Mouse (Mus musculus) right cerebral cortex, postnatal 25 days (tissue): ENCODE results near the gene Dnajc13.

Experiments used
- DNase-seq: peaks from one replicate; pipeline ENCODE4 v3.0.0; 2022

Gene Dnajc13

GRCm38 (mm10) chr9:104262823-104263352 is at the start of gene Dnajc13:
Dnajc13 (minus strand) TSS chr9:104262930.
- DNase-seq, result peak; percentile 99

DNA sequence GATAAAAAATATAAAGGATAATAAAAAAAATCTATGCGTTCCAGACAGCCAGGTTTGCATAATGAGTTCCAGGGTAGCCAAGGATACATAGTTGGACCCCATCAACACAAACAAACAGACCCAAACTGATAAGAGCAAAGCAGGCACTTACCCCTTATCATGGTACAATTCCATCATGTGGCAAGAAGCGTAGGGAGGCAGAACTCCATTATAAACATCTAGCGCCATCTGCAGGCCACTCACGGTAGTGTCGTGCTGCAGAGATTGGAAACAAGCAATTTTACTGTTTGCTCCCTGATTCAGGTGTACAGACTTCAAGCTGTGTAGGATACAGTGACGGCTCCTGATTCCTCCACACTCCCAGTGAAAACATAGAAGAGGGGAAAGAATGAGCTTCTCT is 44.0 kb upstream of the Dnajc13 start:
- peak; percentile 67 for DNase-seq

- no peak for DNase-seq
Observed at GRCm38 (mm10) chr9:104305333-104306111, 42.8 kb upstream of the Dnajc13 start.

- DNase-seq, result no peak
Observed at GRCm38 (mm10) chr9:104304800-104305199, 42.1 kb upstream of the Dnajc13 start.

DNA sequence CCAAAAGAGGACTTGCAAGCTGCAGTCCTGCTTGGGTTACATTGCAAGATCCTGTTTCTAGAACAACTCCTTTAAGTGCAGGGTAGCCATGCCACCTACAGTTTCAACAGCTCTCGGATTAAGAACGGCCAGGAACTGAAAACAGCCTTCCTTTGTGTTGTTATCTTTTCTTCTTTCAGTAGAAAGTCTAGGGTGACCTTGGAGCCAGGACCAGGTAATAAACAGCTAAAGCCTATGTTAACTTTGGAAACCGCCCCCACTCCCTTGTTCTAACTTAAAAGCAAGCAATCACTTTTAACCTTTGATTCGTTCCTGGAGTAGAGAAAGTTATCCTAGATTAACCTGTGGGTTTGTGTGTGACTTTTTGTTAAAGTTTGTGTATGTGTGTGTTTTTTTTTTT is 41.6 kb upstream of the Dnajc13 start:
- no peak for DNase-seq

- DNase-seq, result no peak
Observed at GRCm38 (mm10) chr9:104300569-104300968, 37.8 kb upstream of the Dnajc13 start.

GRCm38 (mm10) chr9:104297041-104297440 is 34.3 kb upstream of the Dnajc13 start:
- DNase-seq, result no peak

GRCm38 (mm10) chr9:104284934-104285333 is 22.2 kb upstream of the Dnajc13 start:
- DNase-seq, result no peak

GRCm38 (mm10) chr9:104282536-104282935 is 19.8 kb upstream of the Dnajc13 start:
- DNase-seq, result no peak

DNA sequence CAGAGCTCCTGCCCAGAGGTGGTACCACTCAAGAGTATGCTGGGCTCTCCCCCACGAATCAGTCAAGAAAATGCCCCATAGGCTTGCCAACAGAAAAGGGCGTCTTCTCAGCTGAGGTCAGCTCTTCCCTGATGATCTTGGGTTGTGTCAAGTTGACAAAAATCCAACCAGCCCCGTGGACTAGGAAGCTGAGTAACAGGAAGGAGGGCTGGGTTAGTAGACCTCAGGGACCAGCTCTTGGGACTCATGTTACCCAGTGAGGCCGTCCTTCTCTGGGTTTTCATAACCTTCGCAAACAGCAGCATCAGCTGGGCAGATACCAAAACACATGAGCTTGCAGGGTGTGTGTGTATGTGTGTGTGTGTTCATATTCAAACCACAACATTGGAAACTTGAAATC is 19.0 kb upstream of the Dnajc13 start:
- no peak for DNase-seq

- DNase-seq, result no peak
Observed at GRCm38 (mm10) chr9:104280725-104281495, 18.2 kb upstream of the Dnajc13 start.

- no peak for DNase-seq
Observed at GRCm38 (mm10) chr9:104277528-104278162, 14.9 kb upstream of the Dnajc13 start.

DNA sequence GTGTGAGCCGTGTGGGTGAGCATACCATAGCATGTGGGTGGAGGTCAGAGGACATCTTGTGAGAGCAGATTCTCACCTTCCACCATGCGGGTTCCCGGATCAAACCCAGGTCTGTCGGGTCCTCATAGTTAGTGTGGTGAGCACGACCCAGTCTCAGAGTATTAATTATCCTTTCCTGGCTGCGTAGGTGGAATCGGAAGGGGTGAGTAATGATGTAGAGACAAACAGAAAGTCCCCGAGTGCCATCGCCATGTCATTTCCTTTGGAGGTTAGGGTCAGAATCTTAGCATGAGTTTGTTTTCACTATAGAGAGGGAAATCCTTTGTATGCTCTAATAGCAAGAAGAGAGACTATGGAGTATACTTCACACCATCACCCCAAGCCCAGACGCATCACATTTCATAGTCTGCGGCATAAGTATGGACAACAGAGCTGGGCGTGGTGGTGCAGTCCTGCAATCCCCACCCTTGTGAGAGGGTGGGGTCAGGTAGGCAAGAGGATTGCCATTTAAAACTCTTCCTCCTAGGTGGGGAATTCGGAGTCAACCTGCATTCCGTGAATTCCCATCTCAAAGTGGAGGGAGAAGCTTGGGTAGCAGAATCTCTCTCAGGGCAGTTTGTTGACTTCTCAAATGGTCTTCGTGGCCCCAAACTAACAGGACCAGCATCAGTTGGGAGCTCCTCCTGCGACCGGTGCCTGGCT is 12.5 kb upstream of the Dnajc13 start:
- no peak for DNase-seq

DNA sequence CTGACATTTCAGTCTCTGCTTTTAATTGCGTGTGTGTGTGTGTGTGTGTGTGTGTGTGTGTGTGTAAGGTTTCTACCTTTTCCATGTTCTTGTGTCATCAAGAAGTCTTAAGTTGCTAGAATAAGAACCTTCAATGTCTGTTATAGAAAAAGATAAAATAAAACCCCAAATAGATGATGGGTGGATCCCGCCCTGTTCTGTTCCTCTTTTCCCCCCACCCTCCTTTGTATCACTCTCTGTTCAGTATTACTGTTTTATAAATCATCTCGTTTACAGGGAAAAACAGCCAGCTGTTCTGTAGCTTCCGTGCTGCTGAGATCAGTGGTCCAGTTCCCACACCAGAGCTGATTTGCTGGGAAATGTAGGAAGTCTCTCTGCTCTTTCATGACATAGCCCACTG is 9.3 kb upstream of the Dnajc13 start:
- DNase-seq, result no peak

GRCm38 (mm10) chr9:104271642-104272041 is 8.9 kb upstream of the Dnajc13 start:
- DNase-seq, result no peak

- no peak for DNase-seq
Observed at GRCm38 (mm10) chr9:104269944-104270343, 7.2 kb upstream of the Dnajc13 start.

GRCm38 (mm10) chr9:104269349-104269871 is 6.7 kb upstream of the Dnajc13 start:
- peak; percentile 35 for DNase-seq

GRCm38 (mm10) chr9:104264567-104264966 is 1.8 kb upstream of the Dnajc13 start:
- no peak for DNase-seq

- DNase-seq, result no peak
Observed at GRCm38 (mm10) chr9:104262016-104262762, 541 bp downstream of the Dnajc13 start.

DNA sequence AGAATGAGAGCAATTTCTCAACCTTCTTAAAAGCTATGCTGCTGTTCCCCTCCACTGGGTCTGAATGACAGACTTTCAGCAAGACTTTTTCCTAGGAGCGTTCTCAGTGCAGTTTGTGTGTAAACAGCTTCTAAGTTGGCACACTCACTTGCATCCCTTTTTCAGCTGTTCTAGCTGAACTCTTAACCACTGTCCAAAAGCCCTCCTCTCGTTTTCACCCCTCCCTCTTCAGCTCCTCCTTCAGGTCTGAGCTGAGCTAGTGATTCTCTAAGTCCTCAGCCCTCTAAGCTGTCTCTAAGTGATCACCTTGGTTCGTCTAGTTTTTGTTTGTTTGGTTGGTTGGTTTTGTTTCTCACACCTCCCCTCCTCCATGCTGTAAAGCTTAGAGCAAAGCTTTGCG is 2.4 kb downstream of the Dnajc13 start:
- no peak for DNase-seq

GRCm38 (mm10) chr9:104256085-104256484 is 6.6 kb downstream of the Dnajc13 start:
- DNase-seq, result no peak
